Mouse (Mus musculus): ENCODE results near the gene Rhof.

GRCm38 (mm10) chr5:123068714-123069113 is 63.8 kb downstream of the Rhof start:
- TF ChIP-seq CTCF (IDR thresholded peaks at IDR 0.05; ENCODE audit: borderline replicate concordance, extremely low read depth, insufficient read depth, insufficient read length) (no peak), POLR2A (IDR thresholded peaks at IDR 0.05; ENCODE audit: borderline replicate concordance, extremely low read depth, insufficient read depth, insufficient read length, poor library complexity, severe bottlenecking) (no peak)

Measured in brain, embryonic 14.5 days (tissue).